Mouse (Mus musculus) heart, embryonic 10.5 days (tissue): Measurements from ENCODE around the gene G6pdx. TPM values are rescaled to one million over a fixed set of nuclear protein-coding genes. Genes with fewer than 3 reads are reported as not detected.

Experiments
- DNase-seq: peaks from one replicate; pipeline ENCODE4 v3.0.0-alpha.2; 2017; ENCODE audit warnings: low spot score
- H3K27ac ChIP-seq: fragments of 300-500 bp; sonication (generic); 2 replicates; pipeline ENCODE4 v1.5.1; 2016; ENCODE audit warnings: mild to moderate bottlenecking
- H3K27me3 ChIP-seq: fragments of 300-500 bp; sonication (generic); 2 replicates; pipeline ENCODE4 v1.6.1; 2016; ENCODE audit warnings: mild to moderate bottlenecking; ENCODE audit not compliant: poor library complexity, insufficient read depth, severe bottlenecking
- H3K36me3 ChIP-seq: fragments of 300-500 bp; sonication (generic); 2 replicates; pipeline ENCODE4 v1.6.1; 2016; ENCODE audit warnings: mild to moderate bottlenecking, moderate library complexity
- H3K4me1 ChIP-seq: fragments of 300-500 bp; sonication (generic); 2 replicates; pipeline ENCODE4 v1.6.1; 2016; ENCODE audit warnings: mild to moderate bottlenecking
- H3K4me3 ChIP-seq: fragments of 300-500 bp; sonication (generic); 2 replicates; pipeline ENCODE4 v1.5.1; 2016; ENCODE audit warnings: mild to moderate bottlenecking, moderate library complexity
- H3K9me3 ChIP-seq: fragments of 300-500 bp; sonication (generic); 2 replicates; pipeline ENCODE4 v1.6.1; 2016; ENCODE audit warnings: mild to moderate bottlenecking, moderate library complexity
- WGBS: fragments of 180-500 bp; shearing (Covaris S2); methylation state at CpG from one replicate; pipeline ENCODE4 v1.1.7; 2016; 5-methylcytosine and 5-hydroxymethylcytosine counted together
- polyA plus RNA-seq: library from polyadenylated mRNA; unstranded; fragments of >200 nt; fragmentation: Nextera tagmentation; extraction: Ambion mirVana; gene quantifications from 2 replicates; pipeline ENCODE4 v1.2.1, GENCODE M21; 2016

G6pdx gene
- polyA plus RNA-seq, 1 experiment from 2014 or later, result 34.6 TPM

GRCm38 (mm10) chrX:74392535-74393443 lies 36.2 kb downstream of the G6pdx start, which contains the start of the genes Fam3a and Ikbkg:
Fam3a (minus strand) TSS chrX:74393272.
Ikbkg (plus strand) TSS chrX:74393290.
- WGBS, result 11% methylated on average over 30 of the region's 30 CpGs

GRCm38 (mm10) chrX:74388153-74388552 lies 40.8 kb downstream of the G6pdx start:
- DNase-seq, result no peak
- no peaks in the 10 kb centered on the region for H3K4me1 ChIP-seq
- no peak overlapping the region for H3K4me3 ChIP-seq
- H3K36me3 ChIP-seq, result peaks cover 24% of the 10 kb centered on the region
- no peaks in the 10 kb centered on the region for H3K27me3 ChIP-seq
- H3K9me3 ChIP-seq, result no peaks in the 10 kb centered on the region
- H3K27ac ChIP-seq, result no peak overlapping the region

More at GRCm38 (mm10) chrX:74392535-74393443, 36.2 kb downstream of the G6pdx start, which contains the start of the genes Fam3a and Ikbkg:
- H3K36me3 ChIP-seq, result no peaks in the 10 kb centered on the region
- no peaks in the 10 kb centered on the region for H3K9me3 ChIP-seq
- peak; percentile 97 for DNase-seq
- H3K4me3 ChIP-seq, result peak within 1 kb of the TSS; percentile 68
- H3K27ac ChIP-seq, result peak within 1 kb of the TSS; percentile 93
- H3K4me1 ChIP-seq, result no peaks in the 10 kb centered on the region
- H3K27me3 ChIP-seq, result no peaks in the 10 kb centered on the region

- H3K27ac ChIP-seq, result no peak overlapping the region
- no peaks in the 10 kb centered on the region for H3K9me3 ChIP-seq
- H3K36me3 ChIP-seq, result peaks cover 24% of the 10 kb centered on the region
- no peaks in the 10 kb centered on the region for H3K4me1 ChIP-seq
- 81% methylated on average over 2 of the region's 2 CpGs for WGBS
- peak; percentile 71 for DNase-seq
- H3K4me3 ChIP-seq, result no peak overlapping the region
- H3K27me3 ChIP-seq, result no peaks in the 10 kb centered on the region
Measured at GRCm38 (mm10) chrX:74384451-74384850, 44.5 kb downstream of the G6pdx start.

GRCm38 (mm10) chrX:74372888-74373549 lies 56.0 kb downstream of the G6pdx start, which contains the start of the genes Ubl4a and Slc10a3:
Ubl4a (minus strand) TSS chrX:74373218.
Slc10a3 (minus strand) TSS chrX:74373349.
- WGBS, result 28% methylated on average over 32 of the region's 32 CpGs
- Histone ChIP-seq H3K36me3 (0 out of 2 replicates have a peak, but pooled peaks cover 4% of the 10 kb centered on the region), H3K4me3 (peak within 1 kb of the TSS; percentile 62), H3K9me3 (no peaks in the 10 kb centered on the region), H3K27me3 (no peaks in the 10 kb centered on the region), H3K27ac (peak within 1 kb of the TSS; percentile 81), H3K4me1 (0 out of 2 replicates have a peak, but pooled peaks cover 4% of the 10 kb centered on the region)
- DNase-seq, result peak; percentile 95

GRCm38 (mm10) chrX:74368209-74368909 lies 60.6 kb downstream of the G6pdx start:
- no peaks in the 10 kb centered on the region for H3K9me3 ChIP-seq
- WGBS, result 15% methylated on average over 46 of the region's 49 CpGs
- DNase-seq, result peak; percentile 84

GRCm38 (mm10) chrX:74367512-74367911 lies 61.5 kb downstream of the G6pdx start:
- no peaks in the 10 kb centered on the region for H3K27me3 ChIP-seq
- 0 out of 2 replicates have a peak, but pooled peaks cover 12% of the 10 kb centered on the region for H3K4me1 ChIP-seq
- H3K27ac ChIP-seq, result peak overlapping the region; percentile 91
- 69% methylated on average over 10 of the region's 10 CpGs for WGBS
- H3K4me3 ChIP-seq, result peak overlapping the region; percentile 70
- 0 out of 2 replicates have a peak, but pooled peaks cover 13% of the 10 kb centered on the region for H3K36me3 ChIP-seq
- DNase-seq, result no peak
- H3K9me3 ChIP-seq, result no peaks in the 10 kb centered on the region

More at GRCm38 (mm10) chrX:74368209-74368909, 60.6 kb downstream of the G6pdx start:
- H3K4me3 ChIP-seq, result peak overlapping the region; percentile 70
- H3K4me1 ChIP-seq, result 0 out of 2 replicates have a peak, but pooled peaks cover 14% of the 10 kb centered on the region
- peak overlapping the region; percentile 91 for H3K27ac ChIP-seq
- H3K36me3 ChIP-seq, result 0 out of 2 replicates have a peak, but pooled peaks cover 13% of the 10 kb centered on the region
- H3K27me3 ChIP-seq, result no peaks in the 10 kb centered on the region

Other genes with a start within 250 kb of the G6pdx start
- gene Flna, start 179.4 kb downstream of the G6pdx start, polyA plus RNA-seq, result 199 and 236 TPM in 2 replicates
- gene Emd, start 174.5 kb downstream of the G6pdx start, polyA plus RNA-seq, result 17.9 and 22.7 TPM in 2 replicates
- gene Rpl10, start 158.4 kb downstream of the G6pdx start, polyA plus RNA-seq, result 496 and 543 TPM in 2 replicates
- gene Taz, start 147.3 kb downstream of the G6pdx start, polyA plus RNA-seq, result 66.9 and 73.1 TPM in 2 replicates
- 11.1 and 11.2 TPM in 2 replicates for gene Dnase1l1, start 146.9 kb downstream of the G6pdx start, polyA plus RNA-seq
- gene Atp6ap1, start 132.1 kb downstream of the G6pdx start, polyA plus RNA-seq, result 114 and 125 TPM in 2 replicates
- 171 and 194 TPM in 2 replicates for gene Gdi1, start 124.2 kb downstream of the G6pdx start, polyA plus RNA-seq
- 57.1 and 65.2 TPM in 2 replicates for gene Fam50a, start 116.2 kb downstream of the G6pdx start, polyA plus RNA-seq
- 7.0 and 12.7 TPM in 2 replicates for gene Plxna3, start 100.1 kb downstream of the G6pdx start, polyA plus RNA-seq
- 103 and 105 TPM in 2 replicates for gene Lage3, start 75.6 kb downstream of the G6pdx start, polyA plus RNA-seq
- gene Ubl4a, start 56.0 kb downstream of the G6pdx start, polyA plus RNA-seq, result 64.2 and 71.0 TPM in 2 replicates
- gene Slc10a3, start 55.8 kb downstream of the G6pdx start, polyA plus RNA-seq, result 13.1 and 15.7 TPM in 2 replicates
- 24.0 and 25.3 TPM in 2 replicates for gene Fam3a, start 35.9 kb downstream of the G6pdx start, polyA plus RNA-seq
- 18.6 and 21.7 TPM in 2 replicates for gene Ikbkg, start 35.9 kb downstream of the G6pdx start, polyA plus RNA-seq
- not detected in 2 replicates for gene Gm6880, start 52.2 kb upstream of the G6pdx start, polyA plus RNA-seq
- gene Olfr1326-ps1, start 145.7 kb upstream of the G6pdx start, polyA plus RNA-seq, result not detected in 2 replicates
- not detected in 2 replicates for gene Olfr1325, start 163.5 kb upstream of the G6pdx start, polyA plus RNA-seq
- 0.06 and 0.12 TPM in 2 replicates for gene Gm5640, start 216.4 kb upstream of the G6pdx start, polyA plus RNA-seq